Mouse (Mus musculus) spleen, embryonic (tissue): Measurements from ENCODE around the gene Cyth3.

Experiments used
- CTCF ChIA-PET: fragments of 350-600 bp; sonication (Branson Sonifier 250); formaldehyde crosslinking; loops from one replicate; lab custom pipeline; 2022; lab: Charles Lee

Gene Cyth3

DNA sequence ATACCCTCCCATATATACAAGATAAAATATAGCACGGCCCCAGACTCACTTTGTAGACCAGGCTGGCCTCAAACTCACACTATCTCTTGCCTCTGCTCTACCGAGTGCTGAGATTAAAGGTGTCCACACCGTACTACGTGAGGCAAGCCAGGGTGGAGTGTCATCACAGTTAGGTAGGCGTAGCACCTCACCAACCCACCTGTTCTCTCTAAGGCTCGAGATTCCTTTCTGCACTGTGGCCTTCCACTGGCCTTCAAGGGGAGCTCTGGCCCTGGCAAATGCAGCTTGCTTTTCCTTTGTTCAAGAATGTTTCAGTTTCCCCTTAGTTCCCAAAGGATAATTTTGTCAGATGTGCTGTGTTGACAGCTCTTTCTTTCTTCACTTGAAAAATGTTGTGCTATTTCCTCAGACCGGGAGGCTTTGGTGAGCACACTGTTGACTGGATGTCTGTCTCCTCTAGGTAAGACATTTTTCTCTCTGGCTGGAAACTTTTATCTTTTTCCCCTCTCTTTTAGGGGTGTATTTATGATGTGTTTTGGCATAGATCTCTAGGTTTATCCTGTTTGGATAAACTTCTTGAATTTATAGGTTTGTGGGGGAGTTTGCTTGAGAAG is 40.9 kb downstream of the Cyth3 start:
- CTCF ChIA-PET, result no interaction called here

DNA sequence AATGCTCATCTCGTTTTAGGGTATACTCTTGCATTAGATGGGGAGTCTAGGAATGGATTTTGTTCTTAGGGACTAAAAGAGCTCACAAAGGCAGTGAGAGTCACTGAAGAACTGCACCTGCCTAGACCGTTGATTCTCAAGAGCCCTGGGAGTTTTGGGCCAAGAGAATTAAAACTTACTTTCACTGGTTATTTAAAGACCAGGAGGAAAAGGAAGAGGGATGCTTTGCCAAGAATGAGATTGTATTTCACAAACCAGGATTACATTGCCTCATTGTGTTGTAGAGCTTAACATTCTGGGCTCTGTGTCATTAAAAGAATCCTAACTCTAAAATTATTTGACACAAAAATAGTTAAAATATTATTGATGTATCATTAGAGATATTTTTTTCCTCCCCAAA is 43.3 kb downstream of the Cyth3 start:
- CTCF ChIA-PET, result no interaction called here

DNA sequence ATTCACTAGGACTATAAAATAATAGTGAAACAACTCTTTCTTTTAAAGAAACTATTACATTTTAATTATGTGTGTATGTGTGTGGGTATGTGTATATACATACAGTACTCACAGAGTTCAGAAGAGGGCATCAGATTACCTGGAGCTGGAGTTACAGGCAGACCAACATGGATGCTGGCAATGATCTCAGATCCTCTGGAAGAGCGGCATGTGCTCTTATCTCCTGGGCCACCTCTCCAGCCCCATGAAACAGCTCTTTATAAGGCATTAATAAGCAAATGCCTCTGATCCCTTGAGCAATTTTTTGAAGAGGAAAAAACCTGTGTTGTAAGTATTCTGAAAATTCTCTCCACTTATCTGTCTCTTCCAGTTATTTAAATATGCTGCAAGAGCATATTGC is 43.8 kb downstream of the Cyth3 start:
- CTCF ChIA-PET, result no interaction called here

DNA sequence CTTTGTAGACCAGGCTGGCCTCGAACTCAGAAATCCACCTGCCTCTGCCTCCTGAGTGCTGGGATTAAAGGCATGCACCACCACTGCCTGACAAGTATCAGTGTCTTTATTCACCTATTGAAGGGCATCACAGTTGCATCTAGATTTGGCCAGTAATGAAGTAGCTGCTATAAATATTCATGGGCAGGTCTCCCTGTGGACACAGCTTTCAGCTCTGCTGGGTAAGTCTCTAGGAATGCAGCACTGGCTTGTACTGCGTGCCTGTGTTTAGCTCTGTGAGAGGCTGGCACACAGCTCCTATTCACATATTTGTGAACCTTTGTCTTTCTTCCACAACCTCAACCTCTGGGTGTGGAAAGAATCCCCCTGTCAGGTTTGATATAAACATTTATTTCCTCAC is 46.6 kb downstream of the Cyth3 start:
- CTCF ChIA-PET, result no interaction called here

DNA sequence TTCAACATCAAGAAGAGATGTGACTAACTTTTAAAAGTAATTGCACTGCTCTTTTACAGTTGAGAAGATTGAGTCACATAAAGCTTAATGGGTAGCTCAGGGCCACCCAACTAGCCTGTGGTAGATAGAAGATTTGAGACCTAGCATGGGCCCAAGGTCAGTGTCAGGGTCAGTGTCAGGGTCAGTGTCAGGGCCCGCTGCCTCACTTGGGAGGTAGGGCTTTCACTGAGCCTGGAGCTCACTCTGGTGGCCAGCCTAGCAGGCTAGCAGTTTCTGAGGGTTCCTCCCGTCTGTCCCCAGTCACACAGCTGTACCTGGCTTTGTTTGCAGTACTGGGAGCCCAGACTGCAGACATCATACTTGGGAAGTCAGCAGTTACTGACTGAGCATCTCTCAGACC is 47.1 kb downstream of the Cyth3 start:
- CTCF ChIA-PET, result no interaction called here

DNA sequence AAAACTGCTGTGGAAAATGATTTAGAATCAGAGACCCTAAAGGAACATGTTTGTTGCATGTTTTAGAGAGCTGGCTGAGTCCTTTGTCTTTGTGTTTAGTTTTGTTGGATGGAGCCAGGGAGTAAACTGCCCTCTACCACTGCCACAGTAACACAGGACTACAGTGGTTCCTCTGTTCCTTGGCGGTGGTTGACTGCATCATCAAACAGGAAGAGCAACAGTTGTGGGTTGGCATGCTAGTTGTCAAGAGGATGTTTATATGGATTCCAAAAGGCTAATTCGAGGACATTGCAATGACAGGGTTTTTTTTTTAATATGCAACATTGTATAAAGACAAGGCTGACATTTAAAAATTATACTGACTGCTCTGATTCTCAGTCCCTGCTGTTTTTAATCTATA is 47.6 kb downstream of the Cyth3 start:
- CTCF ChIA-PET, result no interaction called here

DNA sequence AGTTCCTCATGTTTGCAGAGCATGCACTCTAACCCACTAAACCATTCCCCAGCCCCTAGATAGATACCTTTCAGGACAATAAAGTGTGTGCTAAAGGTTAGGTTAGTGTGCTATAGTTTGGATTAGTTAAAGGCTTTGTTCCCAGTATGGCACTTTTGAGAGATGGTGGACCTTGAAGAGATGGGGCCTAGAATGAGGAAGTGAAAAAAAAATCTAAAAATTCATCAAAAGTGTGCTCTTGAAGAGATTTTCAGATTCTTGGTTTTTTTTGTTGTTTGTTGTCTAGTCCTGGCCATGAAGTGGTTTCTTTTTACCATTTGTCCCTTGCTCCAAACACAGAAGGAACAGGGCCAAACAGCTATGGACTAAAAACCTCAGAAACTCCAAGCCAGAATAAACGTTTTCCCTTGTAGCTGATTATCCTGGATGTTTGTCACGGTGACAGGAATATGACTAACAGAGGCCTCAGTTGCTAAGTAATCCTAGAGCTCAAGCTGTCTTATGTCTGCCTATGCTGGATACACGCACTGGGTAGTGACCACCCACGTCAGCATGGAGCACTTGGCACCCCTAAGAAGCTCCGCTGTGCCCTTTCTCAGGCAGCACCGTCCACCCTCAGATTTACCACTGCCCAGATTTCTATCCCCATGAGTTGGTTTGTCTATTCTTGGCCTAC is 48.6 kb downstream of the Cyth3 start:
- CTCF ChIA-PET, result no interaction called here

DNA sequence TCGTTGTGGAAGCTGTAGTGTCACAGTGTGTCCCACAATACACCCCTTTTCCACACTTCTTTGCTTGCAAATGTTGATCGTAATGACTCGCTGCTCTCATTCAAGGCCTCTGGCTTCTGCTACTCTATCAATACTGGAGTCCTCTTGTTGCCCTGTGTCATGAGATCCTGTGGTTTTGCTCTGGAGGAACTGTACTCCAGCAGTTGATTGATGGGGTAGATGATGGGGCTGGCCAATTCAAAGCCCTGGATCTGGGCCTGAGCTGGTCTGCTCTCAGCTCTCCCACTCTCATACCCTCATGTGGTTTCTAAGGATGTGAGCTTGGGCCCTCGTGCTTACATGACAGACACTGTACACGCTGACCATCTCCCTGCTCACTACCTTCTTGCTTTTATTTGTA is 52.3 kb downstream of the Cyth3 start:
- CTCF ChIA-PET, result interaction anchor here (0.6 kb wide), 1 partner anchor 74 kb away, joined by 14 read pairs; no protein-coding TSS in a partner anchor

DNA sequence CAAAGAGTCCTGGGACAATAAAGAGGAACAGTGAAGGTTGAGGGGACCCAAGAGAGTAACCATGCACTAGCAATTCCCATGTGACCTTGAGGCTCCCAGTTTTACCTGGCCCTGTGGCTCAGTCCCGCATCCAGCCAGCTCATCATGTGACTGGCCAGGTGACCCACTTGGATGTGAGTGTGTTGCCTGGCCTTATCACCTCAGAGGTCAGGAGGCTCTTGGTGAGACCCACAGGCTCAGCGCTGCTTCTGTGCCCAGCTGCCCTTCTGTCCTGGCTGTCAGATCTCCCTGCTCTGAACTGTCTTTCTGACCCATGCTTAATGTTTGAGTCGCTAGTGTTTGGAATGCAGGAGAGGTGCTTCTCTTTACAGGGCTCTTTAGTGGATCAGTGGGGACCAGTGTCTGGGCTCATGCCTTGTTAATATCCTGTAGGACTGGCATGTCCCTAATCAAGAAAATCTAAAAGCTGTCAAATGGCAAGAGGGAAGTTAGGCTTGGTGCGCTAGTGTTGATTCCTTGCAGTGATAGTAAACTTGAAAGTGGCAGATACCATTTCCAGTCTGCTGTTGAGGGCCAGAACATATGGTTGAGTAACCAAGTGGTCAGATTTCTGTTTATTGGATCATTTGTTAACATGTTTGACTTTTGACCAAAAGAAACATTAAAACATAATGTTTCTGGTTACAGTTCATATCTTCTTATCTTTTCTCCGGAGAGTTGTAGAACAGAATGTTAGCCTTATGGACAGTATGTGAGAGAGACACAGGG is 54.2 kb downstream of the Cyth3 start:
- CTCF ChIA-PET, result no interaction called here

DNA sequence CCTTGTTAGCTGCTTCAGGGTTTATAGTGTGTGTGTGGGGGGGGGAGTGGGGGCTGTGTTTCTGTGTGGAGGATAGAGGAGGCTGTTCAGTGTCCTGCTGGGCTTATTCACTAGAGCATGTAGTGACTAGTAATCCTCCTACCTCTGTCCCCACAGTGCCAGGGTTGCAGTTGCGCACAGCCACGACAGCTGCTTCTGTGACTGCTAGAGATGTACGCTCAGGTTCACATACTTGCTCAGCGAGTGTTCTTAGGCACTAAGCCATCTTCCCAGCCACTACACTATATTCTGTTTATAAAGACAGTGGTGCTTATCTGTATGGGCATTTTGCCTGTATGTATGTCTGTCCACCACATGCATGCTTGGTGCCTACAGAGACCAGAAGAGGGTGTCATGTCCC is 55.1 kb downstream of the Cyth3 start:
- CTCF ChIA-PET, result no interaction called here

DNA sequence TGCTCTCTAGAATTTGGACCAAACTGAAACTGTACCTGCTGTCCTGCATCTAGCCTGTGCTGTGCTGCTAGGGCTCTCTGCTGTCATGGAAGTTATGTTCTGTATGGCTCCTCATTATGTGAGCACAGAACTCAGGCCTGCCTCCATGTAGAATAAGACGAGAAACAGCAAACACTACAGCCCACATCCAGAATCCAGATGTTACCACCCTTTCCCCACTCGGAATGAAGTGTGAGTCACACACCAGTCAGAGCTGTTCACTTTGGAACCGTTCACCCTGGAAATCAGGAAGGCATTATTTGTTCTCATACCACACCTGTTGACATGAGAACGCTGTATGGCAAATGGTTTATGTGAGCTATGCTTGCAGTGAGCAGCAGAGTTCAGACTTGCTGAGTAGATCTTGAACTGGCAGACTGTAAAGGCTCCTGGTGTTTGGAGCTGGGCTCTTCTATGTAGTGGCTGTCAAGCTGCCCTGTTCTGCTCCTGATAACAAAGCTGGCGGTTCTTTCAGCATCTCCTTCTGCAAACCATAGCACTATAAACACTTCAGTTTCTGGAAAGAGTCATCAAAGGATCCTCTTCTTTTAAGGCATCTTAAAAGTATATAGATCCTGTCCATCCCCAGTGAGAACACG is 56.5 kb downstream of the Cyth3 start:
- CTCF ChIA-PET, result no interaction called here

DNA sequence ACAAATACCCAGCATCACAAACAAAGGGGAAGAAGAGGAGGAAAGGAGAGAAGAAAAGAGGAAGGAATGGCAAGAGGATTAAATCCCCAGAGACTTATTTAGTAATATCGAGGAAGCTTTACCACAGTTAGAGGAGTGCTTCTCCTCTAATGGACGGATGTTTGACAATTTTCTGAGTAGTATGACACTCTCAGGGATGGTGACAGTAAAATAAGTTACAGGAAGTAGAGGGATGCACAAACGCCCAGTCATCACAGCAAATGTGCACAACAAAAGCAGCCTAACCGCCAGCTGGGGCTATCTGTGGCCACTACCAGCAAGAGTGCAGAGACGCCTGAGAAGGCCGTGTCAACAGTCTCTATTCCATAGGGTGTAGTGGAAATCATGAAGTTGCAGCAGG is 57.4 kb downstream of the Cyth3 start:
- CTCF ChIA-PET, result no interaction called here

DNA sequence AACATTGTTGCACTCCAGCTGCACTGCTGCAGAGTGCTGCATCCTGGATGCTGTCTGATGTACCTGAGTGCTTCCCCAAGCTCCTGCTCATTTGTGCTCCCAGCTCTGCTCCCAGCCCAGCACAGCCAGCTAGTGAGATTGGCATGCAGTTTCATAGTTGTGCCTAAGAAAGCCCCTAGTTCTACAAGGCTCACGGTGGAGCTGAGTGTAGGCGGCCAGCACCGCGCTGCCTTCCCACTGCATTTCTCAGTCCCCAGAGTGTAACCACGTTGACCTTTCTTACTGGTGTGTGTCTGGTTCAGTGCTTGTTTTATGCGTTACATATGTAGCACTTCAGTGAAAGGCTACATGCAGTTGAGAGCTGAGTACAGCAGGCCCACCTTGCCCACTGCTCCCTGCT is 61.4 kb downstream of the Cyth3 start:
- CTCF ChIA-PET, result no interaction called here

DNA sequence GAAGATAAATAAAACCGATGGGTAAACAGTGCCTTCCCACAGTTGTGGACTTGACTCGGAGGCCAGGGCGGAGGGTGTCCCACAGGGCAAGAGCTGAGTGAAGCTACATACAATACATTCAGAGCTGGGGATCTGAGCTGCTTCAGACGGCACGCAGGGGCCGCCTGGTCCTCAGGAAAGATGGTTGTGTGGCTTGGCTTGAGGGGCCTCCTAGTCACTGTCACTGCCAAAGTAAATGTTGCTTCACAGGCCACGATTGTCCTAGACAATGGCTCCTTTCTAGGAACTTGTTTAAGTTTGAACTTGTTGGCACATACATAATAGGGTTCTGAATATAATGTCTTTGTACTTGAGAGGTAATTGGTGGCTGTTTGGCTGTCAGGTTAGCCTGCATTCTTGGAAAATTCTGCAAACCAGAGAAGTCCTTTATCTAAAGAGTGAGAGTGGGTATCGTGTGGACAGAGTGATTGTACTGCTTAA is 62.7 kb downstream of the Cyth3 start:
- CTCF ChIA-PET, result no interaction called here

DNA sequence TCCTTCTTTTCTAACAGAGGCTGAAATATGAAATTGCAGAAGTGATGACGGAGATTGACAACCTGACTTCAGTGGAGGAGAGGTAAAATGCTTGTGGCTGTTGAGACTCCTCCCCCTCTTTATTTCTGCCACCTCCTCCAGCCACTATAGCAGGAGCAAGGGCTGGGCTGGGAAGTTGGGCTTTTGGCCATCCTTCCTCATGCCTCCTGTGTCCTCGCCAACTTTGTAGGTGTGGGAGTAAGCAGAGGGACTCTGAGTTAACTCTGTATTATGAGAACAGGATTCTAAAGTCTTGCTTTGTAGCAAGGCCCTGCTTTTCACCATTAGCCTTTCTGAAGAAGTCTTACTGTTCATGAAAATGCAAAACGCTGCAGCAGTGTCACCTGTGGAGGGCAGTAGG is 64.2 kb downstream of the Cyth3 start:
- CTCF ChIA-PET, result no interaction called here

DNA sequence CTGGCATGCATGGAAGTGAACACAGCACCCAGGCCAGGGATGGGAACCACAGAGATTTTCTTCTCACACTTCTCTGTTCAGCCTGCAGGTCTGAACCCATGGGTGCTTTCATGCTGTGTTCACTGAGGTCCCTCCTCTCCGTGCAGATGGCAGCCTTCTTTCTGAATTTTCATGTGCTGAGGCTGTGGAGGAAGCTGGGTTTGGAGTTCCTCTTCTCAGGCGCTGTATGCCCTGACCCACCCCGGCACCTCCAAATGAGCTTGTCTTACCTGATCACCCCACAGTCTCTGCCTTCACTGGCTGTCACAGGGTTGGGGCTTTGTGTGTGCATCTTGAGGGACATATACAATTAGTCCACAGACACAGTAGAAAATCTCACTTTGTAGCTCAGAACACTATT is 65.3 kb downstream of the Cyth3 start:
- CTCF ChIA-PET, result no interaction called here

DNA sequence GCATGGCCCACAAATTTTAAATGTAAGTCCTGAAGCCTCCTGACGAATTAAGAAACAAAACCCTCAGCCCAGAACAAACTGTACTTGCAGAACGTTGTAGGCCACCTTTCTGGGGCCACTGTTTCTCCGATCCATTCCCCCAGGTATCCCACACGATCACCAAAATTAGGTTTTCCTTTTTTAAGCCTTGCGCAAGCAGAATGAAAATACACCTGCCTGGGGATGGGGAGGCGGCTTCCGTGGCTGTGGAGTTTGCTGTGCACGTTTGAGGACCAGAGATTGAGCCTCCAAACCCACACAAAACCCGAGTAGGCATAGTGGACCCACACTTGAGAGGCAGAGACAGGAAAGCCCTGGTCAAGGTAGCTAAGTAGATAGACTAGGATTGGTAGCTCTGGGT is 68.1 kb downstream of the Cyth3 start:
- CTCF ChIA-PET, result no interaction called here

DNA sequence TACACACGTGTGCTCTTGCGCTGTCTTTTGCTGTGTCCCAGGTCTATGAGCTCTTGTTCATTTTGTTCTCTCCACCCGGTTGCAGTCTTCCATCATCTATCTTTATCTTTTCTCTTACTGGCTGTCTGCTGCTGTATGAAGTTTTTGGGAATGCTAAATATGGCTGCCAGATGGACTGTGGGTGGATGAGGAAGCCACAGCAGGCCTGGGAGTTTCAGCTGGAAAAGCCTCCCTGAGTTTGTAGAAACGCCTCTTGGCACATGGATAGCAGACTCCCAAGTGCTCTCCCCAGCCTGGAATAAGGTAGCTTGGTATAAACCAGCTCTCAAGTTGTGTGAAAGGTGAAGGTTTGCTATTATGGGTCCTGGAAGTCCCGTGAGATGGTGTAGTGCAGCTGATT is 68.7 kb downstream of the Cyth3 start:
- CTCF ChIA-PET, result no interaction called here

DNA sequence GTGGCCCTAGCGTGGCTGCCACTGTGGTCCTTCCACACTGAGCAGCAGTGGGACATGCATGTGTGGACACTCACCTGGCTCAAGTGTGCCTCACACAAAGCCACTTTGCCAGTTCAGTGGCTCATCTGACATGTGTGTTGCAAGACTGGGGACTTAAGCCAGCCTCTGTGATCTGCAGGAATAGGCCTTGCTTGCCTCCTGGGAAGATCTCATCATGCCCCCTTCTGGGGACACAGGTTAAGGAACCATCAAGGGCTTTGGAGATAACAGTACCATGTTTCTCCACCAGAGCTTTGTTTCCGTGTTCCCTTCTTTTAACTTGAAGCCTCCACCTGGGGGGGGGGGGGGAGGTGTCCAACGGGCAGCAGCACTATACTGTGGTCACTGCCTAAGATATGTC is 74.1 kb downstream of the Cyth3 start:
- CTCF ChIA-PET, result interaction anchor here (0.7 kb wide), 1 partner anchor 757 kb away, joined by 16 read pairs; no protein-coding TSS in a partner anchor

DNA sequence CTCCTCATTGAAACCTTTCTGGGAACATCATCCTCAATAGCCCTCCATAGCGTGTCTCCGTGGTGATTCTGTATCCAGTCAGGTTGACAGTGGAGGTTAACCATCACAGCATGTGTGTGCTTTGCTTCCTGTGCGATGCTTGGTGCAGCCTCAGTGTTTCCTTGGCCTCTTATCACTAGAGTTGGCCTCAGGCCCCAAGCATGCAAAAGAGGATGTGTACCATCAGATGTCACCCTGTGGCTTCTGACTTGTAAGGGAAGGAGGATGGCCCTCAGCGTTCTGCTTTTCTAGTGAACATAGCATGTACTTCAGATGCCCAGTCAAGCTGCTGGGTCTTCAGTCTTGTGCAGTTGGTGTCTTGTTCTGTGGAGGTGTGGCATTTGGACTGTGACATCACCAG is 76.2 kb downstream of the Cyth3 start:
- CTCF ChIA-PET, result no interaction called here

DNA sequence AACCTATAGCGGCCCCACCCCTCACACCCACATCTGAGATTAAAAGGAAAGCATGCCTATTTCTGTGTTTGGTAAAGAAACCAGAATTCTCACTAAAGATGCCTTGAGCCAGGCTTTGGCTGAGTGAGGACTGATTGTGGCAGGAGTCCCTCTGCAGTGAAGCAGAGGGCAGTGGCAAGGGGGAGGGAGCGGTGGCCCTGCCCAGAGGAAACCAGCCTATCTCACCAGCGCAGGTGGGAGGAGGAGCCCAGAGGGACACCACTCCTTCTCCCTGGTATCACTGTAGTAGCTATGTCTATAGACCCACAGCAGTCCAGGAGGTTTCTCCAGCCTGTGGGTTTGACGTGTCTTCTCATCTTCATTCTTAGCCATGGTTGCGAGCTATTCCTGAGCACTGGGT is 78.0 kb downstream of the Cyth3 start:
- CTCF ChIA-PET, result no interaction called here

DNA sequence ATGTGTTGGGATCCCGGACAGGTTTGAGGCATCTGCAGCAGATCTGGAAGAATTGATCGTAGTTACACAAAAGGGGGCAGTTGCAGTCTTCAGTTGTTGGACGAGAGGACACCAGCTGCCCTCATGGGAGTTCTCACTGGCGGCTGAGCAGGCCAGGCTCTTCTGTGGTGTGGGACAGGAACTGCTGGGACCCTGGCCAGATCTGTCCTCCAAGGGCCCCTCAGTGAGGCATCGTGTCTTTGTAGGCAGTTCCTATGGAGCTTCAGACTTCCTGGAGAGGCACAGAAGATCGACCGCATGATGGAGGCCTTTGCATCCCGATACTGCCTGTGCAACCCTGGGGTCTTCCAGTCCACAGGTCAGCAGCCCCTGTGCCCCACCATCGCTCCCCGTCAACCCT is 78.8 kb downstream of the Cyth3 start:
- CTCF ChIA-PET, result no interaction called here
